Mouse (Mus musculus): ENCODE data around the gene Slc26a9.
A peak's percentile ranks its signal among the peaks of the same experiment; 100 is the strongest.

DNA sequence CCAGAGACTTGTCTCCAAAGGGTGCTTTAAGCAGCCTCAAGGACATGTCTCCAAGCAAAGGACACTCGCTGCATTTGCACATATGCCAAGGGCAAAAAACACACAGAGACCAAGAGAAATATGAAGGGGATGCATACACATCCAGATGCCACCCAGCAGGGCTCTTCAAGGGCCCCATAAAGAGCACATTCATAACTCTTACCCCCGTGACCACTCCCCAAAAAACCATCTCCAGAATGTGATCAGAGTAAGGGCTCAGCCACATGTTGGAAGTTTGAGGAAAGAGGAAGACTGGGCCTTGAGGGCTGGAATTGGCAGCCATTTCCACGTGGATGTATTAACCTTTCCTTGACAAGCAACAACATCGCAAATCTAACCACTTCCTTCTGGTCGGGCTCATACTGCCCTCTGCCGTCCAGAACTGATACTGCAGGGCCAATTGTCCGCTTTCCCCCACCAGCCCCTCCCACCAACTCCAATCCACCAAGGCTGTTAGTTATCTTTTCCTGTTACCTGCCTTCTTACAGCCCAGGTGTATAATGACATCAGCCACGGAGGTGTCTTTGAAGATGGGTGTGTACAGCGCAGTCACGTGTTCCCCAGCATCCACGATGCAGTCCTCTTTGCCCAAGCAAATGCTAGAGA, 21.7 kb downstream of the Slc26a9 start:
- peak; percentile 92 for TF ChIP-seq CTCF (conservative IDR thresholded peaks at IDR 0.05; ENCODE audit: low read length)
- TF ChIP-seq NANOG (IDR thresholded peaks at IDR 0.05; ENCODE audit: borderline replicate concordance, low read length), result no peak

Measured in E14TG2a.4 (cell line).